In the genomic region with DNA sequence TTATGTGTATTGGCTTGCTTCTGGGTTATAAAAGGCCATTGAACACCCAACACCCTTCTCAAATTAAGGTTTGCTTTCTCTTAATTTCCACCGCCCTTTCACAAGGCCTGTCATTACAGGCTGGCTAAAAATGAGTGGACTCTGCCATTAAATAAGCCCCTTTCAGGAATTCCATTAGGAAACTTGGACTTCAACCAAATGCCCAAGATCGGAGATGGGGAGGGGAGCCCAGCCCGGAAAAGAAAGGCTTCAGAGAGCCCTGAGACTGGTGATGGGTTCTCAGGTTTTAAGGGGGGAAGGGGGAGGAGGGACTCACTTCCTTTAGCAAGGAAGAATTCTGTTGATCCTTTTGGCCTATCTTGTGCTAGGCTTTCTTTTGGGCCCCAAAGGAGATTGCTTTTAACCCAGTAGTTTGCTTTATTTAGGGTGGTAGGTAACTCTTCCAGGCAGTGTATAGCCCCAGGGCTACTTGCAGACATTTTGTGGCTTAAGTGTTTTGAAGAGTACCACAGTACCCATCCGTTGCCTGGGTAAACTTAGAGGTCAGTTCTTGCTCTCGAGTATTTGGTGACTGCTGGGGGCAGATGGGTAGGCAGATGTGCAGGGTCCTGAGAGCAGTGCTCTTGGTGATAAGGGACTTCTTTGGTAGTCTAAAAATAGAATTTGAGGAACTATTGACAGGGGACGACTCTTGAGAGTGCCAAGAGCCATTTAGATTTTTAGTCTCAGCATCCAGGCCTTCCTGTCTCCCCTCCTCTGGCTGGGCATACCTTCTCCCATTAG, we compare ENCODE assay signal across 9 mouse cellular contexts. TPM values are rescaled to one million over a fixed set of nuclear protein-coding genes. Genes with fewer than 3 reads are reported as not detected.
A peak's percentile ranks its signal among the peaks of the same experiment; 100 is the strongest.
DNase-seq lines count a peak whose midpoint lies in the region; ATAC-seq and TF ChIP-seq lines count a peak whose summit lies in the region.
"Had no signal": no experiment of that assay in that cellular context is flagged by ENCODE, and none has a peak within 500 bp of the region (broad histone marks: within the 10 kb centered on the region; RNA-seq: fewer than 3 reads in every experiment).

No protein-coding gene starts in this region.

- no peak overlapping the region for H3K4me2 ChIP-seq in limb, embryonic 15.5 days

- ATAC-seq in limb, embryonic 15.5 days (ENCODE audit: insufficient number of reproducible peaks, low FRiP score, low TSS enrichment, low read depth): no peak

- WGBS in thymus, adult 2 months: 23% methylated on average over 6 of the region's 6 CpGs
- WGBS in limb, embryonic 15.5 days: 32% methylated on average over 6 of the region's 6 CpGs
- WGBS in lung, adult 2 months: 34% methylated on average over 6 of the region's 6 CpGs

- intact Hi-C loops in gastrocnemius, postnatal 14 days (cut with DNase I; ENCODE audit: low total_unique reads): no loop called here

- peaks cover 87% of the 10 kb centered on the region for H3K4me1 ChIP-seq in thymus, adult 2 months (replicated peaks; ENCODE audit: control insufficient read depth, insufficient read depth, low read length)
- H3K4me1 ChIP-seq in limb, embryonic 15.5 days: peaks cover 58% of the 10 kb centered on the region
- H3K4me1 ChIP-seq in lung, adult 2 months (ENCODE audit: control insufficient read depth, insufficient read depth, low read length): peaks cover 20% of the 10 kb centered on the region

- H3K9ac ChIP-seq in limb, embryonic 15.5 days: no peak overlapping the region

- H3K27me3 ChIP-seq in thymus, adult 2 months (ENCODE audit: control insufficient read depth, insufficient read depth, low read length): no peaks in the 10 kb centered on the region
- no peaks in the 10 kb centered on the region for H3K27me3 ChIP-seq in limb, embryonic 15.5 days

- H3K9me3 ChIP-seq in limb, embryonic 15.5 days: no peaks in the 10 kb centered on the region

- no peak for TF ChIP-seq CTCF in thymus, adult 2 months (IDR thresholded peaks at IDR 0.05; ENCODE audit: borderline replicate concordance, control insufficient read depth, extremely low read depth, insufficient read depth, low read length, poor library complexity)
- TF ChIP-seq CTCF in lung, adult 2 months (IDR thresholded peaks at IDR 0.05; ENCODE audit: insufficient read depth, low read length): no peak

- peak; percentile 88 for DNase-seq in heart, adult 11 months
- no peak for DNase-seq in heart, adult 8-10 months (ENCODE audit: low spot score)
- no peak for DNase-seq in thymus, adult 2 months
- no peak for DNase-seq in thymus, postnatal 36 days
- DNase-seq in ovary, postnatal 10 days (ENCODE audit: low spot score): no peak
- no peak for DNase-seq in gastrocnemius, postnatal 14 days
- no peak for DNase-seq in lung, adult 2 months

- H3K4me3 ChIP-seq in thymus, adult 2 months (ENCODE audit: control insufficient read depth, insufficient read depth, low read length): no peak overlapping the region
- no peak overlapping the region for H3K4me3 ChIP-seq in limb, embryonic 15.5 days
- no peak overlapping the region for H3K4me3 ChIP-seq in lung, adult 2 months (replicated peaks; ENCODE audit: extremely low read depth, low read depth, low read length)

- no peak for TF ChIP-seq POLR2A in thymus, adult 2 months (IDR thresholded peaks at IDR 0.05; ENCODE audit: control insufficient read depth, extremely low read depth, insufficient read depth, low read length, poor library complexity)
- no peak for TF ChIP-seq POLR2A in lung, adult 2 months (IDR thresholded peaks at IDR 0.05; ENCODE audit: borderline replicate concordance, extremely low read depth, low read depth, low read length)

- H3K27ac ChIP-seq in thymus, adult 2 months (ENCODE audit: control insufficient read depth, insufficient read depth, low read length): peak overlapping the region; percentile 84
- H3K27ac ChIP-seq in limb, embryonic 15.5 days: 0 out of 2 replicates have a peak overlapping the region, but pooled peaks have one; percentile 23

- H3K36me3 ChIP-seq in thymus, adult 2 months (ENCODE audit: control insufficient read depth, insufficient read depth, low read length): peaks cover 22% of the 10 kb centered on the region
- H3K36me3 ChIP-seq in limb, embryonic 15.5 days: no peaks in the 10 kb centered on the region

RNA-seq across cellular contexts. Expression of a gene that starts 13.1 kb away (rescaled TPM):
- 1 to 10 TPM; 3.7 to 6.9 (median 6.5) TPM for total RNA-seq in heart, adult 8-10 months (2022)
- polyA plus RNA-seq in thymus, adult 2 months (2012; rRNA removed): 103 and 107 TPM in 2 replicates
- polyA plus RNA-seq in limb, embryonic 15.5 days (2015; fragmentation: Nextera tagmentation; extraction: Ambion mirVana): 8.6 and 9.2 TPM in 2 replicates
- total RNA-seq in gastrocnemius, postnatal 14 days (2021): 1 to 10 TPM; 4.9 to 6.6 TPM
- 53.2 and 57.4 TPM in 2 replicates for polyA plus RNA-seq in lung, adult 2 months (2012; rRNA removed)

RNA-seq across cellular contexts. Expression of a gene that starts 58.9 kb away (rescaled TPM):
- total RNA-seq in heart, adult 8-10 months (2022): not detected
- 10.1 and 10.4 TPM in 2 replicates for polyA plus RNA-seq in thymus, adult 2 months (2012; rRNA removed)
- polyA plus RNA-seq in limb, embryonic 15.5 days (2015; fragmentation: Nextera tagmentation; extraction: Ambion mirVana): 0.35 TPM in 1 of 2 replicates, not detected in the other
- total RNA-seq in gastrocnemius, postnatal 14 days (2021): not detected
- polyA plus RNA-seq in lung, adult 2 months (2012; rRNA removed): 20.4 TPM in 1 of 2 replicates, not detected in the other
- total RNA-seq: left cerebral cortex, adult 18-20 months had no signal
